Mouse (Mus musculus) testis, adult 2 months (tissue): ENCODE results near the gene Itgav. TPM values are rescaled to one million over a fixed set of nuclear protein-coding genes. Genes with fewer than 3 reads are reported as not detected.

ENCODE experiments used
- H3K27ac ChIP-seq: fragments of 200-500 bp; 2 replicates; pipeline ENCODE4 v1.5.1; 2012; ENCODE audit warnings: low read depth, low read length; ENCODE audit not compliant: control insufficient read depth, insufficient read depth
- H3K27me3 ChIP-seq: fragments of 200-500 bp; 2 replicates; pipeline ENCODE4 v1.6.1; 2012; ENCODE audit warnings: mild to moderate bottlenecking, low read length, moderate library complexity; ENCODE audit not compliant: control insufficient read depth, insufficient read depth
- H3K36me3 ChIP-seq: fragments of 200-500 bp; 2 replicates; pipeline ENCODE4 v1.6.1; 2012; ENCODE audit warnings: mild to moderate bottlenecking, low read length; ENCODE audit not compliant: control insufficient read depth, insufficient read depth
- H3K4me1 ChIP-seq: fragments of 200-500 bp; 2 replicates; pipeline ENCODE4 v1.6.1; 2012; ENCODE audit warnings: low read length; ENCODE audit not compliant: control insufficient read depth, insufficient read depth
- H3K4me3 ChIP-seq: fragments of 200-500 bp; 2 replicates; pipeline ENCODE4 v1.5.1; 2012; ENCODE audit warnings: low read depth, mild to moderate bottlenecking, low read length, moderate library complexity, mixed read lengths; ENCODE audit not compliant: control insufficient read depth
- CTCF ChIP-seq: fragments of 200-500 bp; IDR thresholded peaks from 2 replicates; pipeline ENCODE4 v1.5.1; 2012; ENCODE audit warnings: low read depth, mild to moderate bottlenecking, inconsistent platforms, low read length, moderate library complexity; ENCODE audit not compliant: control insufficient read depth, insufficient read depth, insufficient replicate concordance
- POLR2A ChIP-seq: fragments of 200-500 bp; IDR thresholded peaks from 2 replicates; pipeline ENCODE4 v1.6.1; 2012; ENCODE audit warnings: low read depth, mild to moderate bottlenecking, inconsistent platforms, low read length, moderate library complexity; ENCODE audit not compliant: control insufficient read depth
- polyA plus RNA-seq: library from polyadenylated mRNA; depleted of rRNA; stranded (reverse); fragments of >200 nt; gene quantifications from 2 replicates; pipeline ENCODE4 v1.2.3, GENCODE M21; 2012

Itgav gene
- polyA plus RNA-seq, 1 experiment, result 3.1 TPM

DNA sequence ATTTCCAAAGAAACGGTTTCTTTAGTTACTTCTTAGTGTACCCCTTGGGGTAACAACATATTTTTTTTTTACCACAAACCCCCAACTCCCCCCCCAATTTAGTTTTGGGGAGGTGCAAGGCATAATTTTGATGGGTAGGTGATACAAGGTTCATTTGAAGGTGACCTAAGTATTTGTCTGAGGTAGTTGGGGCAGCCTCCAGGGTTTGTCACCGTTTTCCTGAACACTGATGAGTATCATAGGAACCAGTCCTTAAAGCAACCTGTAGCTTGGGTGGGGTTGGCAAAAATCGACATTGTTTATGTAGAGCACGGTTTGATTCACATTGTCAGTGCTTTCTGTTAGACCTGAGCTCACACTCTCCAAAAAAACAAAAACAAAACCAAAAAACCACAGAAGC lies 1.6 kb downstream of the Itgav start:
- Histone ChIP-seq H3K4me1 (peaks cover 4% of the 10 kb centered on the region; the same call in 1 of the 2 replicates), H3K27me3 (no peaks in the 10 kb centered on the region), H3K36me3 (no peaks in the 10 kb centered on the region), H3K4me3 (no peak overlapping the region), H3K27ac (no peak overlapping the region)
- TF ChIP-seq CTCF, result no peak
- TF ChIP-seq POLR2A, result no peak

- H3K36me3 ChIP-seq, result no peaks in the 10 kb centered on the region
- no peaks in the 10 kb centered on the region for H3K27me3 ChIP-seq
- no peak overlapping the region for H3K27ac ChIP-seq
- peaks cover 4% of the 10 kb centered on the region; the same call in 1 of the 2 replicates for H3K4me1 ChIP-seq
- no peak for TF ChIP-seq POLR2A
- H3K4me3 ChIP-seq, result no peak overlapping the region
Observed at GRCm38 (mm10) chr2:83728238-83728682, 4.1 kb downstream of the Itgav start.

- Histone ChIP-seq H3K27me3 (no peaks in the 10 kb centered on the region), H3K4me3 (no peak overlapping the region), H3K36me3 (no peaks in the 10 kb centered on the region), H3K4me1 (peaks cover 4% of the 10 kb centered on the region; the same call in 1 of the 2 replicates), H3K27ac (no peak overlapping the region)
- TF ChIP-seq POLR2A, result no peak
- no peak for TF ChIP-seq CTCF
Observed at GRCm38 (mm10) chr2:83729339-83729738, 5.1 kb downstream of the Itgav start.

- H3K27ac ChIP-seq, result no peak overlapping the region
- H3K36me3 ChIP-seq, result no peaks in the 10 kb centered on the region
- TF ChIP-seq CTCF, result no peak
- no peak for TF ChIP-seq POLR2A
- no peaks in the 10 kb centered on the region for H3K4me1 ChIP-seq
- no peak overlapping the region for H3K4me3 ChIP-seq
- H3K27me3 ChIP-seq, result no peaks in the 10 kb centered on the region
Observed at GRCm38 (mm10) chr2:83732896-83733295, 8.7 kb downstream of the Itgav start.

GRCm38 (mm10) chr2:83733981-83734393 lies 9.8 kb downstream of the Itgav start:
- Histone ChIP-seq H3K36me3 (no peaks in the 10 kb centered on the region), H3K27me3 (no peaks in the 10 kb centered on the region), H3K4me1 (no peaks in the 10 kb centered on the region), H3K4me3 (no peak overlapping the region), H3K27ac (no peak overlapping the region)
- TF ChIP-seq POLR2A, result no peak
- no peak for TF ChIP-seq CTCF

DNA sequence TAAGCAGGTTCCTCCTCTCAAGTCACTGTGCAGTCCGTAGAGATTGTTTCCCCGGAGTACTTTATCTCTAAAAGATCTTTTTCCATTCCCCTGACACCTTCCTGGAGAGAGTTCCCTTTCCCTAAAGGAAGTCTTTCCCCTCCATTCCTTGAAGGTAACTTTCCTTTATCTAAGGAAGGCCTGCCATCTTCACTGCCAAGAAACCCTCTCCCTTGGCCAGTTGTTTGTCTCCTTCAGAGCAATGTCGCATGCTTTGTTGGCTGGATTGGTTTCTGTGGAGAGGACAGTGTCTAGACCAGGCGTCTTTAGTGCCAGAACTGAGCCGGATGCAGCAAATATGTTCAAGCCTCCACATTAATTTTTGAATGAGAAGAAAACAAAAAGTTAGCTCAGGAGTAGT lies 11.1 kb downstream of the Itgav start:
- TF ChIP-seq CTCF (no peak), POLR2A (no peak)
- H3K27me3 ChIP-seq, result no peaks in the 10 kb centered on the region
- no peak overlapping the region for H3K27ac ChIP-seq
- no peaks in the 10 kb centered on the region for H3K4me1 ChIP-seq
- no peak overlapping the region for H3K4me3 ChIP-seq
- H3K36me3 ChIP-seq, result no peaks in the 10 kb centered on the region

- no peaks in the 10 kb centered on the region for H3K36me3 ChIP-seq
- H3K27ac ChIP-seq, result no peak overlapping the region
- TF ChIP-seq CTCF, result no peak
- TF ChIP-seq POLR2A, result no peak
- H3K4me3 ChIP-seq, result no peak overlapping the region
- H3K4me1 ChIP-seq, result peaks cover 2% of the 10 kb centered on the region; the same call in 1 of the 2 replicates
- H3K27me3 ChIP-seq, result no peaks in the 10 kb centered on the region
Observed at GRCm38 (mm10) chr2:83736836-83737235, 12.6 kb downstream of the Itgav start.
